Mouse (Mus musculus): Measurements from ENCODE around the gene Megf11.

DNA sequence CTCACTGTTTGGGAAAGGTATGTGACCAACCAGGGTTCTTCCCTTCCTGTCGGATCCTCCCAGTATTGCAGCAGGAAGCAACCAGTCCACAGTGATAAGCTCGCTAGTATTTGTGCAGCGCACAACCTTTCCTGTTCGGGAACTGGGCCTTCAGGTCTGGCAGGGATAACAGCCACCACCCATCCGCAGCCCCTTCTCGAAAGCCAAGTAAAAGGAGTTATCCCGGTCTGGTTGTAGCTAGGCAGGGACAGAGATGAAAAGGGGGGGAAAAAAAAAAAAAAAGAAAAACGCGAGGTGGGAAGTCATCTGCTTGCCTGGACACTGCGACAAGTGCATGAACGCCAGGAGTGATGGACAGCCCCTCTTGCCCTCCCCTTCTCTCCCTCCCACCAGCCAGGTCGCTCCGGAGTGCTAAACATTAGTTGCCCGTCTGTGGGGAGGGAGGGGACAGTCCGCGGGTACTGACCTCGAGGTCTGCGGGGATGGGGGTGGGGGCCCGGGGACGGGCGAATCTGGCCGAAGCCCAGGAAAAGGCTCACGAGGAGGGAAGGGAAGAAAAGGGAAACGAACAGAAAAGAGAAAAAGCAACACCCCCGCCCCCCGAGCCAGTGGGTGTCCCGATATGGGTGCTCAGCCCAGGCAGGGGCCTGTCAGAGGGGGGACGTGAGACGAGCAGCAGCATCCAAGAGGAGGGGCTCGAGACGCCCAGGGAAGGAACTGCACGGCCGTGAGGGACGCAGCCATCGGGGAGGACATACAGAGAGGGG lies 351.4 kb downstream of the Megf11 start:
- TF ChIP-seq CTCF (IDR thresholded peaks at IDR 0.05; ENCODE audit: low read depth) (peak; percentile 44), EP300 (IDR thresholded peaks at IDR 0.05; ENCODE audit: low read depth) (no peak)
